Mouse (Mus musculus) C2C12 (cell line): ENCODE measurements at regions not wholly inside any gene's neighbourhood (a gene's known extent, or its start where the extent isn't known, plus 50 kb on each side); places are given as distances from the start of the nearest gene placed in this dataset.

Experiments used
- CTCF ChIP-seq: IDR thresholded peaks from one replicate; pipeline ENCODE4 v1.5.1; 2011; ENCODE audit not compliant: control insufficient read depth, insufficient read depth, insufficient read length
- MYOD1 ChIP-seq: IDR thresholded peaks from one replicate; pipeline ENCODE4 v1.6.1; 2011; ENCODE audit warnings: low read depth; ENCODE audit not compliant: control insufficient read depth, insufficient read length

GRCm38 (mm10) chr17:10056096-10056495 lies 263.6 kb downstream of the Qk start:
- TF ChIP-seq CTCF (no peak), MYOD1 (no peak)
